Mouse (Mus musculus) midbrain, embryonic 12.5 days (tissue): ENCODE results near the gene Btbd8. TPM values are rescaled to one million over a fixed set of nuclear protein-coding genes. Genes with fewer than 3 reads are reported as not detected.
A peak's percentile ranks its signal among the peaks of the same experiment; 100 is the strongest.

Source experiments
- ATAC-seq: fragments of 200-750 bp; cut with Nextera tagmentation; 2 replicates; pipeline ENCODE4 v1.8.0; 2017; ENCODE audit warnings: low read depth, moderate TSS enrichment, moderate library complexity; ENCODE audit not compliant: low FRiP score
- H3K27ac ChIP-seq: fragments of 300-500 bp; sonication (generic); replicated peaks from 2 replicates; pipeline ENCODE4 v1.5.1; 2016; ENCODE audit warnings: mild to moderate bottlenecking
- H3K27me3 ChIP-seq: fragments of 300-500 bp; sonication (generic); 2 replicates; pipeline ENCODE4 v1.6.1; 2016; ENCODE audit warnings: mild to moderate bottlenecking
- H3K36me3 ChIP-seq: fragments of 300-500 bp; sonication (generic); 2 replicates; pipeline ENCODE4 v1.6.1; 2016
- H3K4me1 ChIP-seq: fragments of 300-500 bp; sonication (generic); 2 replicates; pipeline ENCODE4 v1.6.1; 2016
- H3K4me2 ChIP-seq: fragments of 300-500 bp; sonication (generic); replicated peaks from 2 replicates; pipeline ENCODE4 v1.6.1; 2016; ENCODE audit warnings: mild to moderate bottlenecking, moderate library complexity
- H3K4me3 ChIP-seq: fragments of 300-500 bp; sonication (generic); 2 replicates; pipeline ENCODE4 v1.5.1; 2016; ENCODE audit warnings: mild to moderate bottlenecking
- H3K9ac ChIP-seq: fragments of 300-500 bp; sonication (generic); replicated peaks from 2 replicates; pipeline ENCODE4 v1.6.1; 2016; ENCODE audit warnings: mild to moderate bottlenecking, moderate library complexity
- H3K9me3 ChIP-seq: fragments of 300-500 bp; sonication (generic); 2 replicates; pipeline ENCODE4 v1.6.1; 2016; ENCODE audit warnings: mild to moderate bottlenecking
- WGBS: fragments of 180-500 bp; shearing (Covaris S2); methylation state at CpG from one replicate; pipeline ENCODE4 v1.1.7; 2016; 5-methylcytosine and 5-hydroxymethylcytosine counted together
- polyA plus RNA-seq: library from polyadenylated mRNA; unstranded; fragments of >200 nt; fragmentation: Nextera tagmentation; extraction: Ambion mirVana; gene quantifications from 2 replicates; pipeline ENCODE4 v1.2.1, GENCODE M21; 2016

The Btbd8 gene
- polyA plus RNA-seq, 1 experiment from 2014 or later: 11.6 TPM

GRCm38 (mm10) chr5:107498806-107499310, 61.1 kb downstream of the Btbd8 start:
- Histone ChIP-seq H3K36me3 (peaks cover 11% of the 10 kb centered on the region), H3K4me2 (peak overlapping the region; percentile 45), H3K4me1 (peaks cover 11% of the 10 kb centered on the region), H3K9ac (peak overlapping the region; percentile 44), H3K4me3 (peak overlapping the region; percentile 24), H3K27me3 (no peaks in the 10 kb centered on the region), H3K9me3 (no peaks in the 10 kb centered on the region), H3K27ac (no peak overlapping the region)
- ATAC-seq: no peak
- WGBS: 64% methylated on average over 5 of the region's 5 CpGs

GRCm38 (mm10) chr5:107499891-107500535, 62.2 kb downstream of the Btbd8 start:
- Histone ChIP-seq H3K4me2 (no peak overlapping the region), H3K4me3 (no peak overlapping the region), H3K9ac (no peak overlapping the region), H3K36me3 (peaks cover 10% of the 10 kb centered on the region), H3K27ac (no peak overlapping the region), H3K9me3 (no peaks in the 10 kb centered on the region), H3K4me1 (peaks cover 11% of the 10 kb centered on the region), H3K27me3 (no peaks in the 10 kb centered on the region)
- WGBS: 90% methylated on average over 5 of the region's 5 CpGs
- ATAC-seq: no peak

- ATAC-seq: no peak
- WGBS: 91% methylated on average over 1 of the region's 1 CpGs
- H3K4me3 ChIP-seq: no peak overlapping the region
Observed at GRCm38 (mm10) chr5:107500741-107501140, 62.9 kb downstream of the Btbd8 start.

GRCm38 (mm10) chr5:107507321-107507720, 69.5 kb downstream of the Btbd8 start, which contains the start of gene Gm42669:
Gene Gm42669, plus strand, starts transcription at chr5:107507621.
- 80% methylated on average over 4 of the region's 4 CpGs for WGBS
- H3K27ac ChIP-seq: no peak within 1 kb of the TSS

More at GRCm38 (mm10) chr5:107500741-107501140, 62.9 kb downstream of the Btbd8 start:
- H3K36me3 ChIP-seq: peaks cover 12% of the 10 kb centered on the region
- H3K9ac ChIP-seq: no peak overlapping the region
- H3K4me1 ChIP-seq: peaks cover 11% of the 10 kb centered on the region
- H3K27me3 ChIP-seq: no peaks in the 10 kb centered on the region
- H3K9me3 ChIP-seq: no peaks in the 10 kb centered on the region
- H3K27ac ChIP-seq: no peak overlapping the region
- H3K4me2 ChIP-seq: no peak overlapping the region

GRCm38 (mm10) chr5:107510503-107510902, 72.7 kb downstream of the Btbd8 start:
- Histone ChIP-seq H3K36me3 (0 out of 2 replicates have a peak, but pooled peaks cover 26% of the 10 kb centered on the region), H3K4me3 (no peak overlapping the region), H3K9ac (no peak overlapping the region), H3K27me3 (no peaks in the 10 kb centered on the region), H3K4me2 (no peak overlapping the region), H3K27ac (no peak overlapping the region), H3K4me1 (no peaks in the 10 kb centered on the region), H3K9me3 (no peaks in the 10 kb centered on the region)
- no peak for ATAC-seq
- 91% methylated on average over 10 of the region's 10 CpGs for WGBS

More at GRCm38 (mm10) chr5:107507321-107507720, 69.5 kb downstream of the Btbd8 start, which contains the start of gene Gm42669:
- Histone ChIP-seq H3K9ac (no peak within 1 kb of the TSS), H3K27me3 (no peaks in the 10 kb centered on the region), H3K4me3 (no peak within 1 kb of the TSS), H3K4me1 (no peaks in the 10 kb centered on the region), H3K9me3 (no peaks in the 10 kb centered on the region), H3K36me3 (peaks cover 36% of the 10 kb centered on the region), H3K4me2 (no peak within 1 kb of the TSS)
- no peak for ATAC-seq

- Histone ChIP-seq H3K4me3 (no peak overlapping the region), H3K9me3 (no peaks in the 10 kb centered on the region), H3K36me3 (0 out of 2 replicates have a peak, but pooled peaks cover 22% of the 10 kb centered on the region), H3K27ac (no peak overlapping the region), H3K27me3 (no peaks in the 10 kb centered on the region), H3K4me1 (no peaks in the 10 kb centered on the region), H3K4me2 (no peak overlapping the region), H3K9ac (no peak overlapping the region)
- 73% methylated on average over 2 of the region's 2 CpGs for WGBS
- ATAC-seq: no peak
Observed at GRCm38 (mm10) chr5:107511326-107511725, 73.5 kb downstream of the Btbd8 start.

- H3K27ac ChIP-seq: no peak overlapping the region
- H3K4me2 ChIP-seq: no peak overlapping the region
- ATAC-seq: no peak
- H3K36me3 ChIP-seq: 0 out of 2 replicates have a peak, but pooled peaks cover 8% of the 10 kb centered on the region
- no peak overlapping the region for H3K4me3 ChIP-seq
- no peak overlapping the region for H3K9ac ChIP-seq
- no peaks in the 10 kb centered on the region for H3K9me3 ChIP-seq
- H3K27me3 ChIP-seq: no peaks in the 10 kb centered on the region
- WGBS: 52% methylated on average over 7 of the region's 7 CpGs
- H3K4me1 ChIP-seq: no peaks in the 10 kb centered on the region
Observed at GRCm38 (mm10) chr5:107513583-107513982, 75.8 kb downstream of the Btbd8 start.

- Histone ChIP-seq H3K4me3 (no peak overlapping the region), H3K9me3 (no peaks in the 10 kb centered on the region), H3K9ac (no peak overlapping the region), H3K36me3 (0 out of 2 replicates have a peak, but pooled peaks cover 2% of the 10 kb centered on the region), H3K27ac (no peak overlapping the region), H3K4me1 (no peaks in the 10 kb centered on the region), H3K27me3 (no peaks in the 10 kb centered on the region), H3K4me2 (no peak overlapping the region)
- ATAC-seq: no peak
- WGBS: 91% methylated on average over 3 of the region's 3 CpGs
Observed at GRCm38 (mm10) chr5:107515453-107515852, 77.7 kb downstream of the Btbd8 start.

- WGBS: 92% methylated on average over 1 of the region's 1 CpGs
Observed at GRCm38 (mm10) chr5:107516087-107516486, 78.3 kb downstream of the Btbd8 start.

GRCm38 (mm10) chr5:107518602-107519001, 80.8 kb downstream of the Btbd8 start:
- Histone ChIP-seq H3K27ac (no peak overlapping the region), H3K4me3 (no peak overlapping the region), H3K4me1 (no peaks in the 10 kb centered on the region), H3K9ac (no peak overlapping the region), H3K4me2 (no peak overlapping the region), H3K9me3 (no peaks in the 10 kb centered on the region), H3K27me3 (no peaks in the 10 kb centered on the region), H3K36me3 (no peaks in the 10 kb centered on the region)
- no peak for ATAC-seq
- 93% methylated on average over 4 of the region's 4 CpGs for WGBS

More at GRCm38 (mm10) chr5:107516087-107516486, 78.3 kb downstream of the Btbd8 start:
- Histone ChIP-seq H3K4me1 (no peaks in the 10 kb centered on the region), H3K27ac (no peak overlapping the region), H3K9ac (no peak overlapping the region), H3K4me2 (no peak overlapping the region), H3K4me3 (no peak overlapping the region), H3K9me3 (no peaks in the 10 kb centered on the region), H3K36me3 (no peaks in the 10 kb centered on the region), H3K27me3 (no peaks in the 10 kb centered on the region)
- ATAC-seq: no peak

- Histone ChIP-seq H3K36me3 (no peaks in the 10 kb centered on the region), H3K27ac (no peak overlapping the region), H3K4me1 (no peaks in the 10 kb centered on the region), H3K9me3 (no peaks in the 10 kb centered on the region), H3K9ac (no peak overlapping the region), H3K4me2 (no peak overlapping the region), H3K4me3 (no peak overlapping the region), H3K27me3 (no peaks in the 10 kb centered on the region)
- no peak for ATAC-seq
- 91% methylated on average over 6 of the region's 6 CpGs for WGBS
Observed at GRCm38 (mm10) chr5:107521386-107521785, 83.6 kb downstream of the Btbd8 start.

- ATAC-seq: no peak
- H3K27me3 ChIP-seq: no peaks in the 10 kb centered on the region
- H3K36me3 ChIP-seq: no peaks in the 10 kb centered on the region
Observed at GRCm38 (mm10) chr5:107521897-107522296, 84.1 kb downstream of the Btbd8 start.

More at GRCm38 (mm10) chr5:107521897-107522296, 84.1 kb downstream of the Btbd8 start:
- WGBS: 92% methylated on average over 7 of the region's 7 CpGs
- H3K9ac ChIP-seq: no peak overlapping the region
- H3K9me3 ChIP-seq: no peaks in the 10 kb centered on the region
- no peak overlapping the region for H3K4me2 ChIP-seq
- H3K4me1 ChIP-seq: no peaks in the 10 kb centered on the region
- no peak overlapping the region for H3K4me3 ChIP-seq
- H3K27ac ChIP-seq: no peak overlapping the region
